Mouse (Mus musculus) megakaryocyte, embryonic 14.5 days (primary cell): ENCODE data around the gene Lsp1. TPM values are rescaled to one million over a fixed set of nuclear protein-coding genes. Genes with fewer than 3 reads are reported as not detected.

Experiments used
- H3K27me3 ChIP-seq: replicated peaks from 2 replicates; pipeline ENCODE3; 2012; ENCODE audit warnings: inconsistent platforms
- H3K36me3 ChIP-seq: replicated peaks from 2 replicates; pipeline ENCODE3; 2012; ENCODE audit warnings: low read length, inconsistent platforms, mixed read lengths
- H3K4me1 ChIP-seq: 2 replicates; pipeline ENCODE4 v1.6.1; 2012; ENCODE audit warnings: inconsistent platforms
- H3K4me3 ChIP-seq: replicated peaks from 2 replicates; pipeline ENCODE3; 2012; ENCODE audit warnings: moderate library complexity, mild to moderate bottlenecking, inconsistent platforms
- H3K9me3 ChIP-seq: 2 replicates; pipeline ENCODE4 v1.6.1; 2012; ENCODE audit warnings: inconsistent platforms
- FLI1 ChIP-seq: IDR thresholded peaks from 2 replicates; pipeline ENCODE4 v1.6.1; 2012; ENCODE audit warnings: low read length, inconsistent platforms, mixed read lengths
- GATA1 ChIP-seq: IDR thresholded peaks from 3 replicates; pipeline ENCODE4 v1.6.1; 2012; ENCODE audit warnings: mixed read lengths, low read length, inconsistent platforms, borderline replicate concordance
- polyA plus RNA-seq: library from polyadenylated mRNA; stranded (reverse); fragments of >175 nt; gene quantifications from 2 replicates; pipeline ENCODE4 v1.2.3, GENCODE M21; 2012; ENCODE audit warnings: low replicate concordance; ENCODE audit not compliant: insufficient read depth

The Lsp1 gene
- polyA plus RNA-seq, 1 experiment = 33.2 TPM

DNA sequence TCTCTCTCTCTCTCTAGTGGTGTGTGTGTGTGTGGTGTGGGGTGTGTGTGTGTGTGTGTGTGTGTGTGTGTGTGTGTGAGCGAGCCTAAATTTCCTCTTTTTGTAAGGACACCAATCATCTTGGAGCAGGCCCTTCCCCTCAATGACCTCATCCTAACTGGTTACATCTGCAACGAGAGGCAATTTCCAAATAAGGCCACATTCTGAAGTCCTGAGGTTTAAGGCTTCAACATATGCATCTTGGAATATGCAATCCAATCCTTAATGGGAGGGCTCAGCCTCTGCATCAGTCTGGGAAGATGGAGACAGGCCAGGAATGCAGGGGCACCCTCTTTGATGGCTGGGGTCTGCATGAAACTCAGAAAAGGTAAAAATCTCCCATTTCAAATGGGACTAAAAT is 2.6 kb upstream of the Lsp1 start:
- peaks cover 39% of the 10 kb centered on the region for H3K27me3 ChIP-seq
- peaks cover 63% of the 10 kb centered on the region for H3K4me1 ChIP-seq
- TF ChIP-seq GATA1 (no peak), FLI1 (no peak)

DNA sequence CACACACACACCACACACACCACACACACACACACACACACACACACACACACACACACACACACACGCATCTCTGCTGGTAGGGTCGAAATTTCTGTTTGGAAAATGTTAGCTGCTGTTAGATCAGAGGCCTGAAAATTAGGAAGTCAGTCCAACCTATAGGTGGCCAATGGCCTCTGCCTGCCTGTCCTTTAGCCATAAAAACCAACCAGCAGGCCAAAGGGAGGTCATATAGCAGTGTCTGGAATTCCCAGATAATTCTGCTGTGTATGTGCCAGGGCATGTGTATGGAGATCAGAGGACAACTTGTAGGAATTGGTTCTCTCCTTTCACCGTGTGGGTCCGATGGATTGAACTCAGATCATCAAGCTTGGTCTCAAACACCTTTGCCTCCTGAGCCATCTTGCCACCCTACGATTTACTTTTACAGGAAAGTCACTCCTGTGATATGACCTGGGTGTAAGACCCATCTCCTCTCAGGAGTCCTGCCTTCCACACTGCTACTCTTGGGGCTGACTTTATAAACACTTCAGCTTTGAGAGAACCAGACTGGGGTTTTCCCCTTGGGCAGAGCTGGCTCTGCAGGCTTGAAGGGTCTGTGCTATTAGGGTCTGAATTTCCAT is 1.8 kb upstream of the Lsp1 start:
- no peak for TF ChIP-seq FLI1
- Histone ChIP-seq H3K4me3 (no peak overlapping the region), H3K9me3 (no peaks in the 10 kb centered on the region), H3K4me1 (peaks cover 64% of the 10 kb centered on the region), H3K27me3 (peaks cover 42% of the 10 kb centered on the region), H3K36me3 (no peaks in the 10 kb centered on the region)

More for the DNA sequence above, 2.6 kb upstream of the Lsp1 start:
- Histone ChIP-seq H3K36me3 (no peaks in the 10 kb centered on the region), H3K4me3 (no peak overlapping the region), H3K9me3 (no peaks in the 10 kb centered on the region)

DNA sequence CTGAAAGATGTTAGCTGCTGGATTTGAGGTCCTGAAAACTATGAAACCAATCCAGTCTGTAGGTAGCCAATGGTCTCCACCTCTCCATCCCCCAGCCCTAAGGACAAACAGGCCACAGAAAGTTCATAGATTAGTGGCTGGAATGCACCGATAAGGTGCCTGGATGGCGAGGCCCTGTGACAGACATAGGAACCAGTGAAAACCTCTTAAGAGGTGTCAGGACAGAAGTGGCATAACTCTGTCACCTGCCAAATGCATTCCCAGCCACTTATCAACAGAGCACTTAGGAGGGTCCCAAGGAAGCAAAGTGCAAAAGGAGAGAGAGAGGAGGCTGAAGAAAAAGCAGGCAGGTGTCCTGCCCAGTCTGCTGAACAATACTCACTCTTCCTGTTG is 1.3 kb upstream of the Lsp1 start:
- Histone ChIP-seq H3K36me3 (no peaks in the 10 kb centered on the region), H3K27me3 (peaks cover 45% of the 10 kb centered on the region), H3K9me3 (no peaks in the 10 kb centered on the region), H3K4me3 (no peak overlapping the region), H3K4me1 (peaks cover 64% of the 10 kb centered on the region)
- no peak for TF ChIP-seq GATA1
- TF ChIP-seq FLI1 = no peak

DNA sequence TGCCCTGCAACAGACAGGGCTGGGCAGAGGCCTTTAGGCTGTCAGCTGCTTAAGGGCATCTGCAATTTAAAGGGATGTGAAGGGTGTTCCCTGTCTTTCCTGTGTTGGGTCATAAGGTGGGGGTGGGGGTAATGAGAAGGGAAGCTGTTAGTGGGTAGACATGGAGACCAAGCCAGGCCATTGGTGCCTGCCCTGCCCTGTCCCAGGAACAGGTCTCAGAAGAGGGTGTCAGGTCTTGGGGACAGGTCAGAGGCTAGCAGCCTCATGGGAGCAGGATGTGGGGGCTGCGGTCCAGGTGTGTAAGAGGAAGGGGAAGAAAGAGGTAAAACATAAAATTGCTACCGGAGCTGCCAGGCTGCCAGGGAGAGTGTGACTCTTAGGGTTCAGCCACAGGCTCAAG is 837 bp downstream of the Lsp1 start:
- Histone ChIP-seq H3K4me1 (peaks cover 59% of the 10 kb centered on the region), H3K4me3 (peak overlapping the region; percentile 81), H3K27me3 (peaks cover 47% of the 10 kb centered on the region), H3K9me3 (no peaks in the 10 kb centered on the region), H3K36me3 (no peaks in the 10 kb centered on the region)
- TF ChIP-seq FLI1 (no peak), GATA1 (no peak)

DNA sequence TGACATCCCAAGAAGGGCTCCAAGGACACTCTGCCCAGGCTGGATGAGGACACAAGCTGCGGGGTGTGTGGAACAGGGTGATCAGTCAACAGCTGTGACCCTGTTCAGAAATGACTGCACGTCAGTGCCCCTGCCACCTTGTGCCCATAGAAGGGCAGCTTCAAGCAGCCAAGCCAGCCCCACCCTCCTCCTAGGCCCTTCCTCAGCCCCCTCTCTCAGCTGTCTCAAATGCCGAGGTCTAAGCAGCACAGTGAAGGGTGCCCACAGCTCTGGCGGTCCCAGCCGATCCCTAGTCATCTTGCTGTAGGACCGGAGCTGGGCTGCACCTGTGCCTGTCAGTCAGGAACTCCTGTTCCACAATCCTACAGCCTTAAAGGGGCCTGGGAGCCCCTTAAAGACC is 1.6 kb downstream of the Lsp1 start:
- no peak for TF ChIP-seq GATA1
- no peak for TF ChIP-seq FLI1
- Histone ChIP-seq H3K36me3 (no peaks in the 10 kb centered on the region), H3K4me3 (peak overlapping the region; percentile 81), H3K27me3 (peaks cover 45% of the 10 kb centered on the region), H3K9me3 (no peaks in the 10 kb centered on the region), H3K4me1 (peaks cover 51% of the 10 kb centered on the region)

DNA sequence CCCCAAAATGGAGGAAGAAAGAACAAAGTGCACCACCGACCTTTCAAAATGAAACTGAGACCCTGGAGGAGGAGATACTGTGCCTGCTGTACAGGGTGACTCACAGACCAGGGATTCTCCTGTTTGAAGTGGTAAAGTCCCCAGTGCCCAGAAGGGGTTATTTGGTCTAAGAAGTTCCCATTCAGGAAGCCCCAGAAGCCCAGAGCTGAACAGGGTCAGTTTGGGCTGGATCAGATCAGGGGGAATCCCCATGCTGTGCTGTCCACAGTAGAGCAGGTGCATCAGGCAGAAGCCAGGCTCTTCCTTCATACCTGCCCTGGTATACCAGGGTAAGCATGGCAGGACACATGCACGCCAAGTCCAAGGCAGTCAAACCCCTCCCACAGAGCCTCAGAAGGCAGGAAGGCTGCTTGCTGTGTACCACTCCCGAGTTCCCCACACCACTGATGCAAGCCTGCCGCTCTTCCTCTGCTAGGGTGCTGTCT is 2.0 kb downstream of the Lsp1 start:
- H3K36me3 ChIP-seq = no peaks in the 10 kb centered on the region
- no peaks in the 10 kb centered on the region for H3K9me3 ChIP-seq
- peaks cover 45% of the 10 kb centered on the region for H3K27me3 ChIP-seq
- TF ChIP-seq FLI1 (no peak), GATA1 (no peak)
- H3K4me3 ChIP-seq = peak overlapping the region; percentile 81
- peaks cover 47% of the 10 kb centered on the region for H3K4me1 ChIP-seq

DNA sequence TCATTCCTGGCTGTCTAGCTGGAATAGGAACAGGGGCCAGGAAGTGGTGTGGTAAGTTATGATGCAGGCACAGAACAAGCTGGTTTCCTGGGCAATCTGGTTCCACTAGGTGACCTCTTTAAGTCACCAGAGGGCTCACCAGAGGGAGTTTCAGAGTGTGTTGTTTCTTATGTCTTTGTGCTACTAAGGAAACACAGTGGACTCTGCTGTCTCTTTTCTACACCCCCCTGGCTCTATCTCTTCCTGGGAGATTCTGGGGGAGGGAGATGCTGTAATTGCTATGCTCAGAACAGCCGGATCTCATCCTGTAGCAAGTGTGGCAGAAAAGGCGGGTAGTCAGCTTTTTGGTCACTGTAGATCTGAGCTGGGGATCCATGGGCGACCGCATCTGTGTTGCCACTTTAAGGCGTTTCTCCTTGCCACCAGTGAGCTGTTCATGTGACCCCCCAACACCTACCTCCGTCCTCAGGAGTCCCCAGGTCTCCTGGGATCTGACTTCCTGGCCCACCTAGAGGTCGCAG is 9.6 kb downstream of the Lsp1 start:
- Histone ChIP-seq H3K36me3 (no peaks in the 10 kb centered on the region), H3K9me3 (no peaks in the 10 kb centered on the region), H3K27me3 (peaks cover 42% of the 10 kb centered on the region), H3K4me1 (peaks cover 28% of the 10 kb centered on the region), H3K4me3 (no peak overlapping the region)
- TF ChIP-seq GATA1 (no peak), FLI1 (no peak)

DNA sequence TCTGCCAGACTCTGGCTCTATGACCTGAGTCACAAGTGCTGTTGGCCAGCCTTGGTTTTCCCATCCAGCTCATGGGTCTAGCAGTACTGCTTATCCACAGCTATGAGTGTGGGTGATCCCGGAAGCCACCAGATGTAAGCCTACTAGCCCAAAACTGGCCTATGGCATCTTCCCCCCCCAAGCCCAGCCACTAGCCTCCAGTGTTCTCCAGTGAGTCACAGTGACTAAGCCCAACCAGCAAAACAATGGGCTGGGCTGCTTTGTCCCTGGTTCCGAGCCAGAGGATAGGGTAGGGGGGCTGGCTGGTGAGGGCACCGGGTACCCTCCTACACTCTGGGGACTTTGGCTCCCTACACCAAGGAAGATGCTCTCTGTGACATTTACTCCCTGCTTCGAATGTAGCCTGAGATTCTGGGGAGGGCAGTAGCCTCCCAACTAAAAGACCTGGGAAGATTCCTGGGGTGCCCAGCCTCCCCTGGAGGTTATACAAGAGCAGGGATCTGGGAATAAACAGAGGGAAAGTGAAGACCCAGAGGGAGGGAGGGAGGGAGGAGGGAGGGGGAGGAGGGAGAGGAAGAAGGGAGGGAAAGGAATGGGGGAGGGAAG is 10.3 kb downstream of the Lsp1 start:
- no peaks in the 10 kb centered on the region for H3K36me3 ChIP-seq
- peaks cover 28% of the 10 kb centered on the region for H3K4me1 ChIP-seq
- no peaks in the 10 kb centered on the region for H3K9me3 ChIP-seq
- no peak for TF ChIP-seq GATA1
- TF ChIP-seq FLI1 = no peak
- peaks cover 46% of the 10 kb centered on the region for H3K27me3 ChIP-seq
- peak overlapping the region; percentile 62 for H3K4me3 ChIP-seq

DNA sequence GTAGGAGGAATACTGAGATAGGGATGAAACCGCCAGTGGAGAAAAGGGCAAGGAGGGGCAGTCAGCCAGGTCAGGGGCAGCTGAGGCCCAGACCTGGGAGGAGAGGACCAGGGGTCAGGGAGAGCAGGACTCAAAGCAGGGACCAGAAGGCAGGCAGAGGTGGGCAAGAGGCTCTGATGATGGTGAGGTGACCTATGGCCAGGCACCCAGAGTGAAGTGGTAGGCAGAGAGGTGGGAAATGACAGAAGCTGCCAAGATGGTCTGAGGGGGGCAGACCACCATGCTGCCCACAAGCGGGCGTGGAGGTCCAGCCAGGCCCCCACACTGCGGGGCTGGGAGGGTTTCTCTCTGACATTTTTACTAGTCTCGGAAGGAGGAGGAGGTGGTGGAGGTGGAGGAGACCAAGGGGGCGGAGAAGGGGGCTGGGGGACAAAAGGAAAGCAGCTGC is 10.8 kb downstream of the Lsp1 start:
- peaks cover 51% of the 10 kb centered on the region for H3K27me3 ChIP-seq
- no peak overlapping the region for H3K4me3 ChIP-seq
- H3K9me3 ChIP-seq = no peaks in the 10 kb centered on the region
- TF ChIP-seq FLI1 (no peak), GATA1 (no peak)
- H3K4me1 ChIP-seq = peaks cover 28% of the 10 kb centered on the region
- H3K36me3 ChIP-seq = no peaks in the 10 kb centered on the region

DNA sequence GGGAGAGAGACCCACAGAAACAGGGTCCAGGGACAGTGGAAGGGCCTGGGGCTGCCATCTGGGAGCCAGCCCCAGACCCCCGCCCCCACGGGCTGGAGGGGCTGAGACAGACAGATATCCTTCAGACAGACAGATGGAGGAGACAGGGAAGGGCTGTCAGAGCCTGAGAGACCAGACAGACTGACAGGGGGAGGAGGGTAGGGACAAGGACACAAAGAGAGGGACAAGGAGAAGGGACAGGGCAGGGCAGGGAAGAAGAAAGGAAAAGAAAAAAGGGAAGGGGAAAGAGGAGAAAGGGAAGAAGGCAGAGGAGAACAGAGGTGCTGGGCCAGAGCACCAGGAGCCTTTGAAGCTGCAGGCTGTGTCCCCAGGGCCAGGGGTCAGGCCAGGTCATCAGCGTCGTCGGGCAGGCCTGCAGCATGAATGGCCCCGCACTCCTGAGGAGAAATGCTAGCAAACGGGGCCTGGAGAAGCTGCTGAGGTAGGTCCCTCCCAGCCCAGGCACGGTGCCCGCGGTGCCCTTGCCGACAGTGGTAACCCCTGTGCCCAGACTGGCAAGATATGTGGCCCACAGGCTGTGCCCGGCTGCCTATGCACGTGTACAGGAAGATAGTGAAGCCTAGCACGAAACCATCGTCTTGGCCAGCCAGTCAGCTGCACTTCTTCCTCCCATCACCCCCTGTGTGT is 11.4 kb downstream of the Lsp1 start:
- H3K36me3 ChIP-seq = no peaks in the 10 kb centered on the region
- H3K27me3 ChIP-seq = peaks cover 57% of the 10 kb centered on the region
- H3K4me3 ChIP-seq = peak overlapping the region; percentile 46
- TF ChIP-seq GATA1 (no peak), FLI1 (no peak)
- no peaks in the 10 kb centered on the region for H3K9me3 ChIP-seq
- H3K4me1 ChIP-seq = peaks cover 28% of the 10 kb centered on the region
